8 mouse cellular contexts compared by ENCODE assay signal in genomic region chr2:11502255-11502765, GRCm38 (mm10). TPM values are rescaled to one million over a fixed set of nuclear protein-coding genes. Genes with fewer than 3 reads are reported as not detected.
DNase-seq lines count a peak whose midpoint lies in the region; ATAC-seq and TF ChIP-seq lines count a peak whose summit lies in the region.

No protein-coding gene starts in this region.

- H3K27ac ChIP-seq in heart, embryonic 16.5 days (ENCODE audit: low read length), result peak overlapping the region; percentile 87
- no peak overlapping the region for H3K27ac ChIP-seq in bone marrow, adult 2 months (ENCODE audit: control insufficient read depth, insufficient read depth, low read depth, low read length, poor library complexity)
- no peak overlapping the region; the same call in 1 of the 2 replicates for H3K27ac ChIP-seq in forebrain, embryonic 16.5 days (ENCODE audit: low read length)

- under 1% methylated on average over 15 of the region's 15 CpGs for WGBS in heart, embryonic 16.5 days
- WGBS in bone marrow, adult 2 months, result 6% methylated on average over 15 of the region's 15 CpGs
- WGBS in forebrain, embryonic 16.5 days, result under 1% methylated on average over 15 of the region's 15 CpGs

- peak overlapping the region; percentile 85 for H3K9ac ChIP-seq in heart, embryonic 16.5 days (ENCODE audit: low read length)
- H3K9ac ChIP-seq in forebrain, embryonic 16.5 days (replicated peaks; ENCODE audit: low read depth, low read length), result peak overlapping the region; percentile 70

- TF ChIP-seq POLR2A in bone marrow, adult 2 months (IDR thresholded peaks at IDR 0.05; ENCODE audit: borderline replicate concordance, control insufficient read depth, low read depth, low read length), result no peak

- no peak for TF ChIP-seq CTCF in bone marrow, adult 2 months (IDR thresholded peaks at IDR 0.05; ENCODE audit: control insufficient read depth, insufficient read depth, low read length)

- peak; percentile 5; the same call in 1 of the 2 replicates for ATAC-seq in heart, embryonic 16.5 days (replicated peaks; ENCODE audit: extremely low read depth, insufficient read depth, low FRiP score)
- peak; percentile 38 for ATAC-seq in forebrain, embryonic 16.5 days
- peak; percentile 1; the same call in 1 of the 2 replicates for ATAC-seq in megakaryocyte, adult 5-6 weeks (ENCODE audit: poor library complexity, severe bottlenecking)

- H3K36me3 ChIP-seq in heart, embryonic 16.5 days (ENCODE audit: control insufficient read depth, insufficient read depth), result peaks cover 4% of the 10 kb centered on the region; the same call in 1 of the 2 replicates
- no peaks in the 10 kb centered on the region for H3K36me3 ChIP-seq in forebrain, embryonic 16.5 days (ENCODE audit: control insufficient read depth, insufficient read depth)

- H3K4me3 ChIP-seq in heart, embryonic 16.5 days (ENCODE audit: low read length), result peak overlapping the region; percentile 78
- H3K4me3 ChIP-seq in bone marrow, adult 2 months (replicated peaks; ENCODE audit: control insufficient read depth, low read depth, low read length), result peak overlapping the region; percentile 76
- peak overlapping the region; percentile 77 for H3K4me3 ChIP-seq in forebrain, embryonic 16.5 days (replicated peaks; ENCODE audit: low read length)

- H3K4me2 ChIP-seq in heart, embryonic 16.5 days (ENCODE audit: low read depth, low read length), result peak overlapping the region; percentile 98
- peak overlapping the region; percentile 91 for H3K4me2 ChIP-seq in forebrain, embryonic 16.5 days (ENCODE audit: low read length)

- no peak for DNase-seq in heart, adult 18-20 months
- no peak for DNase-seq in adipocyte (ENCODE audit: low spot score)
- DNase-seq in cerebellum, adult 11 months, result no peak
- no peak for DNase-seq in adrenal gland, adult 2 months

- no peaks in the 10 kb centered on the region for H3K9me3 ChIP-seq in heart, embryonic 16.5 days (replicated peaks; ENCODE audit: control insufficient read depth, low read length)
- no peaks in the 10 kb centered on the region for H3K9me3 ChIP-seq in forebrain, embryonic 16.5 days (ENCODE audit: control insufficient read depth, low read length)

- H3K27me3 ChIP-seq in heart, embryonic 16.5 days (ENCODE audit: control insufficient read depth, insufficient read depth, low read length), result no peaks in the 10 kb centered on the region
- H3K27me3 ChIP-seq in forebrain, embryonic 16.5 days (replicated peaks; ENCODE audit: control insufficient read depth, insufficient read depth, low read length), result peaks cover 7% of the 10 kb centered on the region

- H3K4me1 ChIP-seq in heart, embryonic 16.5 days (ENCODE audit: control insufficient read depth, insufficient read depth, low read length), result peaks cover 25% of the 10 kb centered on the region
- peaks cover 5% of the 10 kb centered on the region for H3K4me1 ChIP-seq in bone marrow, adult 2 months (ENCODE audit: control insufficient read depth, insufficient read depth, low read length)
- peaks cover 39% of the 10 kb centered on the region for H3K4me1 ChIP-seq in forebrain, embryonic 16.5 days (replicated peaks; ENCODE audit: control insufficient read depth, insufficient read depth, low read length)

RNA-seq across cellular contexts. Expression of gene Pfkfb3, which starts 51.6 kb away (rescaled TPM):
- polyA plus RNA-seq in heart, embryonic 16.5 days (2015; fragmentation: Nextera tagmentation; extraction: Ambion mirVana), result 9.5 and 12.3 TPM in 2 replicates
- total RNA-seq in heart, adult 18-20 months (2021), result 10 to 100 TPM; 11.3 to 23.2 TPM
- polyA plus RNA-seq in bone marrow, adult 2 months (2011; ENCODE audit: insufficient read depth, insufficient read length, low replicate concordance, missing spikeins), result 9.1 and 24.3 TPM in 2 replicates
- polyA plus RNA-seq in forebrain, embryonic 16.5 days (2015; fragmentation: Nextera tagmentation; extraction: Ambion mirVana), result 41.1 and 43.8 TPM in 2 replicates
- total RNA-seq in megakaryocyte, adult 5-6 weeks (2015), result 24.5 and 31.3 TPM in 2 replicates
- 22.1 and 23.0 TPM in 2 replicates for total RNA-seq in megakaryocyte, adult 5-6 weeks (2017)
- 100 to 1,000 TPM; 163 to 230 TPM for total RNA-seq in adrenal gland, adult 2 months (2021)
- 26.0 and 50.3 TPM in 2 replicates for polyA plus RNA-seq in adrenal gland, adult 2 months (2012; rRNA removed)
